Mouse (Mus musculus) CD4-positive, CD25-positive, alpha-beta regulatory T cell, adult 2 months (primary cell): ENCODE measurements at regions not wholly inside any gene's neighbourhood (a gene's known extent, or its start where the extent isn't known, plus 50 kb on each side); places are given as distances from the start of the nearest gene placed in this dataset.

Experiments used
- DNase-seq: peaks from one replicate; pipeline ENCODE4 v3.0.0-alpha.2; 2012; ENCODE audit warnings: low read depth, low spot score

GRCm38 (mm10) chr16:57823329-57823728 lies 68.8 kb upstream of the Col8a1 start:
- DNase-seq: no peak

- no peak for DNase-seq
Observed at GRCm38 (mm10) chr16:57845416-57845815, 90.9 kb upstream of the Col8a1 start.

- DNase-seq: no peak
Observed at GRCm38 (mm10) chr16:57846386-57846785, 91.8 kb upstream of the Col8a1 start.

GRCm38 (mm10) chr16:57851854-57852253 lies 97.3 kb upstream of the Col8a1 start:
- DNase-seq: no peak

- DNase-seq: no peak
Observed at GRCm38 (mm10) chr16:57852838-57853460, 98.4 kb upstream of the Col8a1 start.

- DNase-seq: no peak
Observed at GRCm38 (mm10) chr16:57853751-57854150, 99.2 kb upstream of the Col8a1 start.

GRCm38 (mm10) chr16:57857071-57857470 lies 102.5 kb upstream of the Col8a1 start:
- no peak for DNase-seq

GRCm38 (mm10) chr16:57858151-57858764 lies 103.7 kb upstream of the Col8a1 start:
- DNase-seq: no peak

GRCm38 (mm10) chr16:57858765-57859201 lies 104.2 kb upstream of the Col8a1 start:
- no peak for DNase-seq

- DNase-seq: no peak
Observed at GRCm38 (mm10) chr16:57863206-57863860, 108.8 kb upstream of the Col8a1 start.

GRCm38 (mm10) chr16:57876857-57877256 lies 122.3 kb upstream of the Col8a1 start:
- DNase-seq: no peak

GRCm38 (mm10) chr16:57881575-57882094 lies 127.1 kb upstream of the Col8a1 start:
- DNase-seq: no peak

GRCm38 (mm10) chr16:57888138-57888537 lies 133.6 kb upstream of the Col8a1 start:
- no peak for DNase-seq

- no peak for DNase-seq
Observed at GRCm38 (mm10) chr16:57888553-57888952, 134.0 kb upstream of the Col8a1 start.

- DNase-seq: no peak
Observed at GRCm38 (mm10) chr16:57890135-57890534, 135.6 kb upstream of the Col8a1 start.

GRCm38 (mm10) chr16:57893111-57893510 lies 138.6 kb upstream of the Col8a1 start:
- DNase-seq: no peak

GRCm38 (mm10) chr16:57893698-57894352 lies 139.3 kb upstream of the Col8a1 start:
- DNase-seq: no peak

- DNase-seq: no peak
Observed at GRCm38 (mm10) chr16:57901006-57901405, 146.5 kb upstream of the Col8a1 start.

- no peak for DNase-seq
Observed at GRCm38 (mm10) chr16:57902498-57902897, 148.0 kb upstream of the Col8a1 start.

- no peak for DNase-seq
Observed at GRCm38 (mm10) chr16:57912001-57912400, 157.5 kb upstream of the Col8a1 start.

- DNase-seq: no peak
Observed at GRCm38 (mm10) chr16:57914506-57914905, 160.0 kb upstream of the Col8a1 start.

GRCm38 (mm10) chr16:57915451-57915850 lies 160.9 kb upstream of the Col8a1 start:
- no peak for DNase-seq
